Mouse (Mus musculus) left cerebral cortex, adult 11 months (tissue): ENCODE measurements around the gene Gm10428.
"Not testable (repeated sequence)": the region's sequence is repeated elsewhere in the genome, so short reads cannot be mapped to it uniquely, and the experiment has no call there.

Experiments
- DNase-seq: peaks from one replicate; pipeline ENCODE4 v3.0.0; 2022; ENCODE audit warnings: low spot score

Gm10428 gene

DNA sequence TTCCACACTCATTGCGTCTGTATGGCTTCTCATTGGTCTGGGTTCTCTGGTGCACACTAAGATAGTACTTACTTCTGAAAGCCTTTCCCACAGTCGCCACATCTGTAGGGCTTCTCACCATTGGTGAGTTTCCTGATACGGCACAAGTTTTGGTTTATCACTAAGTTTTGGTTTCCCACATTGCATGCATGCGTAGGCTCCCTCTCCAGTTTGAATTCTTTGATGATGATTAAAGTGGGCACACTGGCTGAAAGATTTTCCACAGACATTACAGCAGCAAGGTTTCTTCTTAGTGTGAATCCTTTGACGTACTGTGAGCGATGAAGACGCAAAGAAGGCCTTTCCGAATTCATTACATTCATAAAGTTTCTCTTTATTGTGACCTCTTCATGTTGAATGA is at the start of gene Gm10428:
Gene Gm10428, plus strand, starts transcription at position 321 of the 400 bp plus-strand sequence.
- DNase-seq = no peak

DNA sequence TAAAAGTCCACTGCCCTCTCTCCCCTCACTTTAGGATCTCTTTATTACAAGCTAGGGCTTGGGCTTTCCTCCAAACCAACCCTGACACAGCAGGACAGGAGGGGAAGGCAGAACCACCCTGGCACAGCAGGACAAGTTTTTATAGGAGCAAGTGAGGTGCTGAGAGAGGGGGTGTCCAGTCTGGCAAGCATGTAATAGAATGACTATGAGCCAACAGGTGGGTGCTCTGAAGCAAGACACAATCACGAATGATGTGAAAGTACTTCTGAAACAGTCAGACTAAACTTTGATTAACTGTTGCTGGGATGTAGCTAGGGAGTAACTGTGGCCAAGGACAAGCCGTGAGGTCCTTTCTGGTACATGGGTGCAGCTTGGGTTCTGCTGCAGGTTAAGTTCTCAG is 46.8 kb upstream of the Gm10428 start:
- DNase-seq = no peak

DNA sequence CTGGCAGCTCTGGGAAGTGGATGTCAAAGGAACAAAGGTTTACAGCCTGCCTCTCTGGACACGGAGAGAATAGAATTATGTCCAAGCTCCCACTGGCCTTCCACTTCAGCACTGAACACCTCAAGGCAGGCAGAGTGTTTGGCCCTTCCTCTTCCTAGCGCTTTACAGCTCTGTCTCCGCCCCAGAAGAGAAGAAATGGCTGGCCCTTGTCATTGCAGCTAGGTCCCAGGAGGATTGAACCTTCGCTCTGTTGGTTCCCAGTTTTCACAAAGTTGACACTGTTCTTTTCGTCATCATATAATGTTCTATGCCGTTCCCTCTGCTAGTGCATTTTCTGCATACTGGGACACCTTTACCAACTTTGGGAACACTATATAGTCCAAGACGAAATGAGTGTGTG is 44.6 kb upstream of the Gm10428 start:
- DNase-seq = no peak

DNA sequence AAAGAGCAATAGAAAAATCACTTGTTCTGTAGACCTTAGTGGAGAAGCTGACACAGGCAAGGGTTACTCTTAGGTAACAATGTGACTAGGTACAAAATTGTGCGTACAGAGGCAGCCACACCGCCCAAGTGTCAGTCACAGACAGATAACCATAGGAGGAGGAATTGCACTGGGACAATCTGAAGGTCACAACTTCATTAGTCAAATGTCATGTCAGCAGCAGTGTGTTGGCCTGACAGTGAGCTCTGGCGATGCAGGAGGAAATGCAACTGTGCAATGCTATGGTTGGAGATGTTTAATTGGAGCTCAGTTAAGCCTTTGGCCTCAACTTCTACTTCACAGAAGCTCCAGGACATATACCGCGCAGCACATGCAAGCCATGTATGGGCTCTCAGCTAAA is 42.2 kb upstream of the Gm10428 start:
- DNase-seq = no peak

DNA sequence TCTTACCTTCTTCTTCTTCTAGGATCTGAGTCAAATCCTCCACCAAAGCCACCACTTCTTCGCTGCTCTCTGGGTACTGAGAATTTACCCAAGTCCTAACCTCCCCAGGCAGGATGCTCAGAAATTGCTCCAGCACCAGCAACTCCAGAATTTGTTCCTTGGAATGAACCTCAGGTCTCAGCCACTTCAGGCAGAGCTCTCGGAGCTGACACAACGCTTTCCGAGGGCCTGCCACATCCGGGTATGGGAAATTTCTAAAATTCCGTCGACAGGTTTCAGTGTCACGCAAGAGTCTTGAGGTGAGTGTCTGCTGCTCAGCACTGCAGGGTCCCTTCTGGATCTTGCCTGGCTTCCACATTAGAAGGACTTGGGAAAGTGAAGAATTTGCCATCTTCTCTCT is 24.6 kb upstream of the Gm10428 start:
- no peak for DNase-seq

DNA sequence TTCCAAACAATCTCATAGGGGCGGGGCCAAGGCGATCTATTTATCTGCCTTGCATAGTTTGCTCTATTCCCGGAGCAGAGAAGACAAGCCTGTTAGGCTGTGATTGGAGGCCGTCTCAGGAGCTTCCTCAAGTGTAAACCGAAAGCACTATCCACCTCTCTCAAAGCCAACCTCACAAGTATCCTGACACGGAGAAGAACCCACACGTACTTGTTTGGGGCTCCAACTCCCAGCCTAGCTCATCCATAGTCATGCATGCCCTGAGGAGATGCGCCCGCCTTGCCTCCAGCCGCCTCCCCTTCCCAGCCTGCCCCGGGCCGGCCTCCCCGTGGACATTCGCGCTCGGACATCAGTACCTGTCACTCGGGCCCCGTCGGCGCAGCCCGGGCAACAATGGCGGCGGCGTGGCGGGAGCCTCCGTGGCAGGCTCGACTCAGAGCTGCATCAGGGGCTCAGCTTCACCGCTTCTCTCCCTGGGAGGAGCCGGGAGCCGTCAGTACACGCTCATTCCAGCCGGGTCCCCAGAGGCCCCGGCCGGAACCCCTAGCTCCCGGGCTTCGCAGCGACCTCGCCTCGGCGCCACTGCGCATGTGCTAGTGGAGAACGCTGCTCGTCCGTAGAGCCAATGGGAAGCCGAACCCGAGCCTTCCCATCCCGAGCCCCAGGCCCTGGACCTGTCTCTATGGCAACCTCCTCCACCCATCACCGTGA is 21.4 kb upstream of the Gm10428 start, which contains the start of gene Zfp287:
Gene Zfp287, minus strand, starts transcription at position 595 of the 711 bp plus-strand sequence.
- DNase-seq = peak; percentile 92

DNA sequence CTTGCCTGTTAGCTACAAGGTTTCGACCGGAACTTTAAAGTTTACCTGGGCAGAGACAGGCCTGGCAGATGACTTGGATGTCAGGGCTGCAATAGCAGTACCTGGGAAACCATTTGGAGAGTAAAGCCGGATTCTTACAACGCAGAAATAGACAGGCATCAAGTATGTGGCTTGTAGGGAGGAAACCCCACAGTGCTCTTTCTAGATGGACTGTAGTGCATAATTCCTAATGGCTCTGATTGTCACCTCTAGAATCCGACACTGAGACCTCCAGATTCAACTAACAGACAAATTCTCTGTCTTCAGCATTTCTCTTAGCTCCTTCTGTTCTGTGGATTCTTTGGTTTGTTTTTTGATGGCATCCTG is 20.9 kb upstream of the Gm10428 start:
- no peak for DNase-seq

DNA sequence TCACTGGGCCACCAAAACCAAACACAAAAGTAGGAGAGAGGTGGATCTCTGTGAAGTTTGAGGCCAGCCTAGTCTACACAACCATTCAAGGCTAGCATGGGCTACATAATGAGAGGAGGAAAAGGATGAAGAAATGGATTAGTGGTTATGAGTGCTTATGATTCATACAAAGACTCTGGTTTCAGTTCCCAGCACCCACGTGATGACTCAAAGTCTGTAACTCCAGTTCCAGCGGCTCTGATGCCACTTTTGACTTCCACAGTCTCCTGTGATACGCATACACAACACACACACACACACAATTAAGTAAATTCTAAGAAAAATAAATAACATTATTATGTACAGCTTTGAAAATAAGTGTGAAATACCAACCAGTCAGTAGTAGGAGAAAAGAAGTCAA is 20.2 kb upstream of the Gm10428 start:
- DNase-seq = no peak

DNA sequence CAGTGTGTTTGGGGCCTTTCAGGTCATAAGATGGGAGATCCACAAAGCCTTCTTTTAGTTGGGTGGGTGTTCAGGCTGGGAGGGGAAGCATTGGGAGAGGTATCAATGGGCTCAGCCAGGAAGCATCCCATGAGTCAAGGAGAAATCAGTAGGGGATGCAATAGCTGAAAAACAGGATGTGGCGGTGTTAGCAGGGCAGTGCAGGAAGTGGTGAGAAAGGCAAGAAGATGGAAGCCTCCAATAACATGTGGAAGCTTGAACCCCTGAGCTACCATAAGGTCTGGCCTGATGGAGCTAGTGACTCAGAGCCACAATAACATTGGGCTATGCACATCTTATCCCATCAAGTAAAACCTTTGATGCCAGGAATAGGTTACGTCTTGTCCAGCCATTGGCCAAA is 11.7 kb upstream of the Gm10428 start:
- no peak for DNase-seq

DNA sequence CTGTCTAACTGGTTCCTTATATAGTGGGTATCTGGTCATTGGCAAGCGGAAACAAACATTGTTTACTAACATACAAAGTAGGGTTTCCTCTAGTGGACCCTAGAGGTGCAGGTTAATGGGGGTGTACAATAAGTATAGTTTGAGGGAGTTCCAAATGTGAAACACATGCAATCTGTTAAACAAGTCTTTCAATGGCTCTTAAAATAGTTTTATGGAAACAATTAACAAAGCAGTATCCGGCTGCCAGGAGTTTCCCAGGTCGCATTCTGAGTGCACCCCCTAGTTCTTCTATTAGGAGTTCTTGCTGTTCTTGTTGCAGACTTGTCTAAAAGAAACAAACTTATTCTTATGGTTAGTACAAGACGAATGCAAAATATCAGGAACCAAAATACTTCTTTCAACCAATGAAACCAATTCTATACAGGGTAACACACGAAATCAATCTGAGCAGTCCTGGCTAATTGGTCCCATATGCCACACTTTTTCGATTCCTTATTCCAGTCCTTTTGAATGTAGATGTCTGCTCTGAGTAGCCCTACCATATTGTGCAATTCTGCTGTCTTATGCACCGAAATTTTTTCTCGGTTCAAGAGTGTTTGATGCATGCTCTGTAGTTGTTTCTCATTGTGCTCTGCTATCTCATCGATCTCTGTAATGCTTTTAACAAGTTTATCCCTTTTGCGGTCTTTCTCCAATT is 10.5 kb upstream of the Gm10428 start:
- DNase-seq = no peak

DNA sequence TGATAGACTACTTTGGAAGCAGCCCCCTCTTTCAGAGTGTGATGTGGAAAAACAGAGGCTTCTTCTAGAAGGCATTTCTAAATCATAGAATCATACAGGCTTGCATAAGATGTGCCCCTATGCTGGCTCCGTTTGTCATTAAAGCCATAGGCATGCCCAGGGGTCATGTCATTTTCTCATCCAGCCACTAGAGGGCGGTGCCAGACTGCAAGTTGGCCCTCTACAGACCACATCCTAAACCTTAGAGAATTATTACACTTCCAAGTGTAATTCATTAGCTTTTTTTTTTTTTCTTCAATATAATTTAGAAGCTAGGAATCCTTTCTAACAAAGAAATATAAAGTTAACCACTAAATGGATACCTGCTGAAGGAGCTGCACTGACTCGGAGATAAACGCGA is 8.8 kb upstream of the Gm10428 start:
- DNase-seq = peak; percentile 43

DNA sequence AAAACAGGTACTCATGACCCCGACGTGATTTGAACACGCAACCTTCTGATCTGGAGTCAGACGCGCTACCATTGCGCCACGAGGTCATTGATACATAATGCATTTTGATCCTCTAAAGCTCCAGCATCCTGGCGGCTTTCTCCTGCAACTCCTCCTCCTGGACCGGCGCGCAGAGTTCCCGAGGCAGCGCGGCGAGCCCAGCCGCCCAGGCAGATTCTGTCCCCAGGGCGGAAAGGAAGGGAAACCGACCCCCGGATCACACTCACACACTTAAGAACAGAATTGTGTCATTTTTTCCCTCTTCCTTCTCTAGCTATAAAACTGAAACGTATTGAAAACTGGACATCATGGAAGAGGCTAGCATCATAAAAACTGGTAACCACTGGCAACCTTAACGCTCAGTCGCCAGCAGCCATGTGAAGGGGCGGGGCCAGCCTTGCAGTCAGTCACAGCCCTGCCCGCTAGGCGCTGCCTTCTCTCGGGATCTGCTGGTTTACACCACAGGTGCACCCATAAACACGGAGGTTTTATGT is 6.8 kb upstream of the Gm10428 start:
- DNase-seq = peak; percentile 50

DNA sequence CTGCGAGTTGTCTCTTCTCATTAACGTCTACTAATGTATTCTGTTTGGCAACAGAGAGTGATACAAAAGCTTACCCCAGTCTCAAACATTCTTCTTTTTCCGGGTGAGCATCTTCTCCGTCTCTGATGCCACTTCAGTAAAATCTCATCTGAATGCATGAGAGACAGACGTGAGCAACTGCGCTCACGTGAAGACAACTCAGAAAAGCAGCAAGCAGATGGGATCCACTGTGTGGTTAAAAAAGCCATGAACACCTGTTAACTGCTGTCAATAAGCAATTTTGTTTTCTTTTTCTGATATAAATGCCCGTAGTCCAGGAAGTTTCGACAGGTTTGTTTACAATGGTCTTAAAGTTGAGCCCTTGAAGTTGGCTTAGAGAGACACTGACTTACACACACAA is 5.7 kb upstream of the Gm10428 start:
- no peak for DNase-seq

DNA sequence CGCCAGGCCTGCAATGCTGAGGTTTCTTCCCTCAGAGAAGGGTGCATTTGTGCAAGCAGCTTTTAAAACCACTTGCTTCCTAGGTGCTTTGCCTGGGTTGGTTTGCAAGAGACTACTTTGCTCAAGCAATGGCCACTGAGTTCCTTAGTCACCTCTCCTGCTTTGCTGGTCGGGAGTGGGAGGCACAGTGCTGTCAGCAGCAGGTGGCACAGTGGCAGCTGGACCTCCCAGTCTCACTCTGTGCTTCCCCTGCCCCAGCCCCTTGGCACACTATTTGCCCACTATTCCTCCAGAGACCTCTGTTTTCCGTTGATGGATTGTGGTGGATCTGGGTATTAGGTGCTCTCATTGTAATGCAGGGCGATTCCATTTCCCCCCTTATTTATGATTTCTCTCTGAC is 4.8 kb upstream of the Gm10428 start:
- DNase-seq = no peak

DNA sequence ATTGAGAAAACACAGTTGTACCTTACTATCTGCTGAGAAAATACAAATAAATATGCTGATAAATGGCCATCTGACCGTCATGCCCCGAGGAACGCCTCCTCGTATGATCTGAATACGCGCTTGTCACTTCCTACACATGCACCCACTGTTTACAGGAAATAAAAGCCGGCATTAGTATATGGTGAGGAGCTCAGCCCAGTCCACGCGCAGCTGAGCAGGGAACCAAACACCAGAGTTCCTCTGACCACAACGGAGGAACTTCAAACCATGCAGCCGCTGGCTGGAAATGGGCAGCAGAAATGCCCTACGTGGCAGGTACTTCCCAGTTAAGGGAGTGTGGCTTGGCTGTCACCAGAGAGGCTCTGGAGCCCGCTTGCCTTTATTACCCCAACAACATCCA is 3.5 kb upstream of the Gm10428 start:
- not testable (repeated sequence) for DNase-seq

DNA sequence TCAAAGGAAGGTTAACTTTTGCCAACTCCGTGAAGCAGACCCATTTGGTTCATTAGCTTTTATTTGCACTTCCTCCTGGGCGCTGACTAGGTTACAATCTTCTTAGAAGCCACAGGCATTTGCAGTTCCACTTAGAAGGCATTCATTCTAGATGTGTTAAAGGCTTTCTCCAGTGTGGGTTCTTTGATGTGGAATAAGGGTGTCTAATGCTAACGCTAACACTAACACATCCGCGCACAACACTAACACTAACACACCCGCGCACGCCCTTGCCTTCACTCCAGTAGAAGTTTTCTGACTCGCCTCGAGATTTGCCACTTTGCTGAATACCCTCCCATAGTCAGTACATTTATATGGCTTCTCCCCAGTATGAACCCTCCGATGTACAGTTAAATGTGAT is 709 bp upstream of the Gm10428 start:
- DNase-seq = no peak

DNA sequence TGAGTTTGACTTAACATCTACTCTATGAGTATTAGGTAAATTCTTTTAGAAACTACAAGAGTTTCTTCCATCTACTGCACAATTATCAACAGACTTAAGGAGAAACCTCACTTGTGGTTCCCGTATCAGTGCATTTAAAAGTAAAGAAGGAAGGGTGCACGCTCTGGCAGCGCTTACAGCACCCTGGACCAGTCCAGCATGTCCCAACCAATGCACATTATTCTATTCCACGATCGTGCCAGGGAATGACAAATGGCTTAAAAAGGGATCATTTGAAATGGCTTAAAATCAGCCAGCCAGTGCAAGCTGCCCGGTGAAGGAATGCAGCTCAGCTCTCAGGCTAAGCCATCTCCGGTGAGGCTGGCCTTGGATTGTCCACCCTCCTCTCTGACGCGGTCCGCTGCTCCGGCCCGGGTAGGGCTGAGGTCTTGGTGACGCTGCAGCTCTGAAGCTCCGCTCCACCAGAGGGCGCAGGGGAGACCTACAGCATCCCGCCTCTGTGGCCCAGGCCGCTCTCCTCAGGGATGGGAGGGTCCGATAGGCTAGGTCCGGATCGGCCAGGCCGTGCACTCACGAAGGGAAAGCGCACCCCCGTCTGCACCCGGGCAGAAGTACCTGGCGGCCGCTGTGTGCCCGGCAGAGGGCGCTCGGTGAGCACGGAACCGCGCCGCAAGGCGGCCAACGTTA is 3.7 kb downstream of the Gm10428 start:
- DNase-seq = peak; percentile 85

DNA sequence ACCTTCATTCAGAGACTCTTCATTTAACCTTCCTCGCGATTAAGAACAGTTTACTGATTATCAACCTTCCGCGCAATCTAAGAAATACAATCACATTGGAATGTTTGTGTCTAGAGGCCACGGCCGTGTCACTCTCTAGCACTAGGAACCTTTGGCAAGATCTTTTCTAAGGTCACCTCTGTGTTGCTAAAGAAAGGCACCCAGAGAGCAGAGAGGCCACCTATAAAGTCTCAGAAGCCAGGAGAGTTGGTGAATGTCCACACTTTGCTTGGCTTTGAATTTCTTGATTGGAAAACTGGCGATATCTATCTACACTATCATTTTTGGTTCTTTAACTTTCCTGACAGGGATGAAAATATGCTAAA is 4.2 kb downstream of the Gm10428 start:
- DNase-seq = no peak

DNA sequence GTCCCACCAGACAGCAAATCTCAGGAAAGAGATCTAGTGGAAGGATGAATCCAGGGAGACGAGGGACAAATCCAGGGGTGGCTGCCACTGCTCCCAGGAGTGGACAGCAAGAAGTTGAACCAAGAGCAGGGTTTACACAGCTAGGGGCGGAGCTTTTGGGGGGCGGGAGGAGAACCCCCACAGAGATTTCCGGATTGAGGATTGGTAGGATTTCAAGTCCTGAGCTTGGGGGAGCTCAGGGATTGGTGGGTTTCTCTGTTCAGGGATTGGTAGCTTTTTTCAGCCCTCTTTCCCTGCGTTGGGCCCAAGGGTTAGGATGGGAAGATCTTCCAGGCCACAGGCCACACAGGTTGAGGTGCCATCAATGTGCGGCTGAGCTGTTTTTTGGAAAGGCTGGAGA is 5.0 kb downstream of the Gm10428 start:
- no peak for DNase-seq

DNA sequence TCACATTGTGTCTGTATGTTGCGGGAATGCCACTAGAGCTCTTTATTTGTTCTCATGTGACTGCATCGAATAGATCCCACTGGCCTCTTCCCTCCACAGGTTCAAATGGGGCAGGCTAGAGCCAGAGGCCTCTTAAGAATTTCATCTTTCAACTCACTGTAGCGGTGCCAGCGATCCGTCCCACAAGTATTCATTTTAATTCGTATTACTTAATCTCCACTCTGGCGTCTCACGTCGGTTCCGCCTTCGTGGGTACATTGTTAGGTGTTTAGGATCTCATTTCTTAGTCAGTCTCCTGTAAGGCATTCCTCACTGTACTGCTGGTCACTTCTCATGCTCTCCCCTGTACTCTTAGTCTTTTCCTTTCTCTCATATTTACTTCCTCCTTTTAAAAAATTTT is 5.6 kb downstream of the Gm10428 start:
- DNase-seq = no peak

DNA sequence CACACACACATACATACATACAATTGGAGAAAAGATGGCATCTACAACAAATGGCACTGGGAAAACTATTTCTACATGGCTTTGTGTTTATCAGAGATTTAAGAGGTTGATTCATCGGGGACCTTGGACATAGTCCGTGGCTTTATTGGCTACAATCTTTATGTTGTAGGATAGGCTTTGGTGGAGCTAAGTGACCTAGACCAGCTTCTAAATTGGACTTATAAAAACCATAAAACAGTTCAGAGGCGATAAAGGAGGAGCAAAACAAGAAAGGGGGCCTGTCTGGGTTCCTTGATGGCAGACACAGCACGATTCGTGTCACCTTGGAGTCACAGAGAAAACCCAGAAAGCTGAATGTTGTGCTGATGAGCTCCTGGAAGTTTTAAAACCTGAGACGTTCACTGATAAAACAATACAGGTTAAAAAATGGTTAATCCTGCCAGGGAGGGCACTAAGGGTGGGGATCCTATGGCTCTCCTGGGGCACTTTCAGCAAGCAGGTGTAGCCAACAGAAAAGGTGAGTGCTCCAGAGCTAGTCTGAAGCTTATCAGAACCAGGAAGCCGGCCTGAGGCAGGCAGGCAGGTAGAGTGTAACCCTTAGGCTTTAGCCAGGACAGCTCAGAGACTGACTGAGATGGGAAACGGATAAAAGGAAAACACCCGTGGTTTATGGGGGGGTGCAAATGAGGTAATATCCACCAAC is 8.0 kb downstream of the Gm10428 start:
- DNase-seq = no peak

DNA sequence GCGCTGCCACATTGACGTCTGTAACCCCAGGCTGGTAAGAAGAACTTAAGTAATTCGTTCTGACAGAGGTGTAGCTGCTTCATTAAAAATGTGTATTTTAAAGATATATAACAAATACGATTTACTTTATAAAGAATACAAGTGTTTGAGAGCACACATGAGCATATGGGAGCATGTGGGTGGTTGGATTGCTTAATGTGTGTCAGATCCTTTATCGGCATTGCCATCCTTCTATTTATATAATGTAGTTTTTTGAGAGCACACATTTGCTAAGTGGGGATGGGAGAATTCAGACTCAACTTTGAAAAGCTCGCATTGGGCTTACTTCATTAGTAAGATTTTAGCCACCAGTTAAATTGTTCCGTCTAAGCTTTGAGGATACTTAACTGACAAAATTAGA is 23.6 kb downstream of the Gm10428 start:
- no peak for DNase-seq
